Mouse (Mus musculus) forebrain, postnatal 0 days (tissue): ENCODE results near the gene Rybp. TPM values are rescaled to one million over a fixed set of nuclear protein-coding genes. Genes with fewer than 3 reads are reported as not detected.

ENCODE experiments used
- ATAC-seq: fragments of 200-750 bp; cut with Nextera tagmentation; 2 replicates; pipeline ENCODE4 v1.8.0; 2017; ENCODE audit warnings: mild to moderate bottlenecking, moderate library complexity
- DNase-seq: peaks from one replicate; pipeline ENCODE4 v3.0.0-alpha.2; 2015
- H3K27ac ChIP-seq: fragments of 300-500 bp; sonication (generic); 2 replicates; pipeline ENCODE4 v1.5.1; 2014; ENCODE audit warnings: low read depth, mild to moderate bottlenecking, antibody characterized with exemption, low read length, moderate library complexity, mixed read lengths
- H3K27me3 ChIP-seq: fragments of 300-500 bp; sonication (generic); 2 replicates; pipeline ENCODE4 v1.6.1; 2014; ENCODE audit warnings: mild to moderate bottlenecking, low read length, mixed read lengths; ENCODE audit not compliant: insufficient read depth
- H3K36me3 ChIP-seq: fragments of 300-500 bp; sonication (generic); 2 replicates; pipeline ENCODE4 v1.6.1; 2014; ENCODE audit warnings: mild to moderate bottlenecking, moderate library complexity; ENCODE audit not compliant: insufficient read depth
- H3K4me1 ChIP-seq: fragments of 300-500 bp; sonication (generic); 2 replicates; pipeline ENCODE4 v1.6.1; 2014; ENCODE audit warnings: antibody characterized with exemption; ENCODE audit not compliant: insufficient read depth
- H3K4me2 ChIP-seq: fragments of 300-500 bp; sonication (generic); 2 replicates; pipeline ENCODE4 v1.6.1; 2014; ENCODE audit warnings: low read depth, mild to moderate bottlenecking, moderate library complexity
- H3K4me3 ChIP-seq: fragments of 300-500 bp; sonication (generic); 2 replicates; pipeline ENCODE4 v1.5.1; 2014; ENCODE audit warnings: low read depth, low read length, mixed read lengths
- H3K9ac ChIP-seq: fragments of 300-500 bp; sonication (generic); 2 replicates; pipeline ENCODE4 v1.6.1; 2014; ENCODE audit warnings: mild to moderate bottlenecking
- H3K9me3 ChIP-seq: fragments of 300-500 bp; sonication (generic); 2 replicates; pipeline ENCODE4 v1.6.1; 2016; ENCODE audit warnings: low read length
- CTCF ChIP-seq: sonication (generic); IDR thresholded peaks from 2 replicates; pipeline ENCODE4 v1.5.1; 2016; ENCODE audit warnings: antibody characterized with exemption, control low read depth, low read depth
- WGBS: fragments of 180-500 bp; shearing (Covaris S2); extraction: QIAGEN DNeasy Blood & Tissue Kit; methylation state at CpG from one replicate; pipeline ENCODE4 v1.1.7; 2014; 5-methylcytosine and 5-hydroxymethylcytosine counted together
- polyA plus RNA-seq: library from polyadenylated mRNA; unstranded; fragments of >200 nt; fragmentation: Nextera tagmentation; extraction: Ambion mirVana; gene quantifications from 2 replicates; pipeline ENCODE4 v1.2.1, GENCODE M21; 2015
- total RNA-seq: library from RNA; depleted of rRNA; stranded (reverse); fragments of >200 nt; gene quantifications from 2 replicates; pipeline ENCODE4 v1.2.3, GENCODE M21; 2014

Gene Rybp
- total and polyA plus RNA-seq, 2 experiments from 2014 or later, result 24.7 to 37.7 TPM

- H3K36me3 ChIP-seq, result no peaks in the 10 kb centered on the region
- 37% methylated on average over 3 of the region's 3 CpGs for WGBS
- no peak overlapping the region for H3K4me3 ChIP-seq
- H3K4me1 ChIP-seq, result peaks cover 16% of the 10 kb centered on the region
- H3K9ac ChIP-seq, result no peak overlapping the region
- H3K4me2 ChIP-seq, result no peak overlapping the region
- H3K9me3 ChIP-seq, result no peaks in the 10 kb centered on the region
- no peak for ATAC-seq
- TF ChIP-seq CTCF, result no peak
- no peak overlapping the region for H3K27ac ChIP-seq
- no peaks in the 10 kb centered on the region for H3K27me3 ChIP-seq
- DNase-seq, result no peak
Observed at GRCm38 (mm10) chr6:100203492-100203891, 83.8 kb downstream of the Rybp start.

- DNase-seq (no peak), ATAC-seq (no peak)
- TF ChIP-seq CTCF, result no peak
- Histone ChIP-seq H3K9ac (no peak overlapping the region), H3K27ac (no peak overlapping the region), H3K4me3 (no peak overlapping the region), H3K4me1 (peaks cover 8% of the 10 kb centered on the region), H3K36me3 (no peaks in the 10 kb centered on the region), H3K9me3 (no peaks in the 10 kb centered on the region), H3K27me3 (no peaks in the 10 kb centered on the region), H3K4me2 (no peak overlapping the region)
- 54% methylated on average over 1 of the region's 1 CpGs for WGBS
Observed at GRCm38 (mm10) chr6:100202091-100202490, 85.2 kb downstream of the Rybp start.

GRCm38 (mm10) chr6:100197102-100197501 is 90.2 kb downstream of the Rybp start:
- Histone ChIP-seq H3K27ac (no peak overlapping the region), H3K9me3 (no peaks in the 10 kb centered on the region), H3K27me3 (no peaks in the 10 kb centered on the region), H3K4me1 (no peaks in the 10 kb centered on the region), H3K4me2 (no peak overlapping the region), H3K4me3 (no peak overlapping the region), H3K9ac (no peak overlapping the region), H3K36me3 (no peaks in the 10 kb centered on the region)
- WGBS, result 53% methylated on average over 5 of the region's 5 CpGs
- no peak for DNase-seq
- peak; percentile 60 for ATAC-seq
- no peak for TF ChIP-seq CTCF

GRCm38 (mm10) chr6:100195870-100196409 is 91.3 kb downstream of the Rybp start:
- H3K4me3 ChIP-seq, result no peak overlapping the region
- ATAC-seq (peak; percentile 42; the same call in 1 of the 2 replicates), DNase-seq (no peak)
- peak overlapping the region; percentile 9; the same call in 1 of the 2 replicates for H3K27ac ChIP-seq
- no peak overlapping the region for H3K9ac ChIP-seq
- no peaks in the 10 kb centered on the region for H3K36me3 ChIP-seq
- 21% methylated on average over 7 of the region's 7 CpGs for WGBS
- H3K4me1 ChIP-seq, result no peaks in the 10 kb centered on the region
- no peak for TF ChIP-seq CTCF
- no peaks in the 10 kb centered on the region for H3K27me3 ChIP-seq
- no peak overlapping the region for H3K4me2 ChIP-seq
- no peaks in the 10 kb centered on the region for H3K9me3 ChIP-seq

- no peak for TF ChIP-seq CTCF
Observed at GRCm38 (mm10) chr6:100195091-100195490, 92.2 kb downstream of the Rybp start.

GRCm38 (mm10) chr6:100193760-100194159 is 93.5 kb downstream of the Rybp start:
- WGBS, result 73% methylated on average over 7 of the region's 7 CpGs
- no peaks in the 10 kb centered on the region for H3K36me3 ChIP-seq
- no peak for TF ChIP-seq CTCF
- H3K4me2 ChIP-seq, result no peak overlapping the region
- H3K4me1 ChIP-seq, result no peaks in the 10 kb centered on the region
- no peak for DNase-seq
- H3K27me3 ChIP-seq, result no peaks in the 10 kb centered on the region
- H3K4me3 ChIP-seq, result no peak overlapping the region
- H3K27ac ChIP-seq, result no peak overlapping the region
- no peak for ATAC-seq
- H3K9me3 ChIP-seq, result no peaks in the 10 kb centered on the region
- H3K9ac ChIP-seq, result no peak overlapping the region

More at GRCm38 (mm10) chr6:100195091-100195490, 92.2 kb downstream of the Rybp start:
- H3K4me2 ChIP-seq, result no peak overlapping the region
- H3K27ac ChIP-seq, result no peak overlapping the region
- 72% methylated on average over 5 of the region's 5 CpGs for WGBS
- DNase-seq (no peak), ATAC-seq (no peak)
- H3K36me3 ChIP-seq, result no peaks in the 10 kb centered on the region
- H3K9ac ChIP-seq, result no peak overlapping the region
- no peaks in the 10 kb centered on the region for H3K9me3 ChIP-seq
- no peaks in the 10 kb centered on the region for H3K27me3 ChIP-seq
- H3K4me3 ChIP-seq, result no peak overlapping the region
- no peaks in the 10 kb centered on the region for H3K4me1 ChIP-seq

- 43% methylated on average over 4 of the region's 4 CpGs for WGBS
- H3K4me2 ChIP-seq, result no peak overlapping the region
- H3K9ac ChIP-seq, result no peak overlapping the region
- no peaks in the 10 kb centered on the region for H3K9me3 ChIP-seq
- no peak for ATAC-seq
- no peak for DNase-seq
- H3K4me1 ChIP-seq, result no peaks in the 10 kb centered on the region
- no peak overlapping the region for H3K27ac ChIP-seq
- H3K27me3 ChIP-seq, result no peaks in the 10 kb centered on the region
- no peak for TF ChIP-seq CTCF
- no peaks in the 10 kb centered on the region for H3K36me3 ChIP-seq
- no peak overlapping the region for H3K4me3 ChIP-seq
Observed at GRCm38 (mm10) chr6:100192691-100193229, 94.5 kb downstream of the Rybp start.
